Mouse (Mus musculus): ENCODE results near the gene Olfr850. TPM values are rescaled to one million over a fixed set of nuclear protein-coding genes. Genes with fewer than 3 reads are reported as not detected.

Gene Olfr850
- polyA plus RNA-seq (2012; rRNA removed; ENCODE audit: low replicate concordance), result not detected in 2 replicates

DNA sequence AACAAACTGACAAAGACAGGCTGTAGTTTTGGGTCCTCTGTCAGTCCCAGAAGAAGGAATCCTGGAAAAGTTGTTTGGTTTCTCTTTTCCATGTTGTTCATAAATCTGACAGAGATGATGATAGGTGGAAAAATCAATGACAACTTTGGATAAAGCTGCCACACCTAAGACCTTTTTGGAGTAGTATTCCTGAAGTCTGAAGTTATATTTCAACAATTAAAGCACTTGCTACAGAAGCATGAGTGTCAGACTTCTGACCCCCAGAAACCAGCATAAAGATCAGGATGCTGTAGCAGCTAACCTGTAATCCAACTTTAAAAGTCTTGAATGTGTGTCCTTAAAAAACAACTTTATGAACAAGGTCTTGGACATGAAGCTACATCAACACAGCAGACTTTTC, at the start of gene Olfr850:
Olfr850 (minus strand) TSS at position 101 of the 400 bp plus-strand sequence.

DNA sequence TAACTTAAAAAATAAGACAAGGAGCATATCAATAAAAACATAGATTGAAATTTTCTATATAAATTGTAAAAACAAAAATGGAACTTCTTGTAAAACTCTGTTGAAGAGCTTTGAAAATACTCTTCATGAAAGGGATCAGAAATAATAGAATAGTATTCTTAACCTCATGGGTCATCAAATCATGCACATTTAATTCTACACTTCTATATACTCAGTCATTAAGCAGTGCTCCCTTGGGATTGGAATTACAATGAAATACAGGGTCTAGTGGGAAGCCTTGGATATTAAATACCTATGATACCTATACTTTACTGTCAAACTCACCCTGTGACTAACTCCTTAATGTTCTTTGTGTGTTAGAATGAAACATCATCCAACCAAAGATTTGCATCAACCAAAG, 14.9 kb upstream of the Olfr850 start, which contains the start of gene Olfr851:
Olfr851 (plus strand) TSS at position 301 of the 400 bp plus-strand sequence.

DNA sequence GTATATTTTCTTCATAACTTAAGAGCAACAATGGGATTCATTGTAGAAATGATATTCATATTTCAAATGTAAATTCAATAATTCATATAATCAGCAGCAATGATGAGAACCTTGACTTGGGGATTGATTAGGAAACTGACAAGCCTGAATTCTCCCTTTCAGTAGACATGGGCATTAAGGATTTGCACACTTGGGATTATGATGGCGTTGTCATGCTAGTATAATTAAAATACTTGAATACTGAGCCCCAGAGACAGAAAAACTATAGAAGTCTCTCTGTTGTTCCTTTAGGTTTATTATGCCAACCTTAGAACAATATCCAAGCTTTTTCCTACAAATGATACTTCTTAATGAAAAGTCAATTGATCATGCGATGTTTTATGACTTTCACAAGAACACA, 38.1 kb downstream of the Olfr850 start, which contains the start of gene Olfr849:
Olfr849 (plus strand) TSS at position 301 of the 400 bp plus-strand sequence.

Other genes with a start within 250 kb of the Olfr850 start
- not detected in 2 replicates for gene Olfr843, start 226.3 kb downstream of the Olfr850 start, polyA plus RNA-seq (2012; rRNA removed; ENCODE audit: low replicate concordance)
- gene Olfr844, start 161.9 kb downstream of the Olfr850 start, polyA plus RNA-seq (2012; rRNA removed; ENCODE audit: low replicate concordance), result not detected in 2 replicates
- not detected in 2 replicates for gene Olfr845, start 141.8 kb downstream of the Olfr850 start, polyA plus RNA-seq (2012; rRNA removed; ENCODE audit: low replicate concordance)
- gene Olfr846, start 114.2 kb downstream of the Olfr850 start, polyA plus RNA-seq (2012; rRNA removed; ENCODE audit: low replicate concordance), result not detected in 2 replicates
- not detected in 2 replicates for gene Olfr847, start 99.6 kb downstream of the Olfr850 start, polyA plus RNA-seq (2012; rRNA removed; ENCODE audit: low replicate concordance)
- gene Olfr849, start 38.0 kb downstream of the Olfr850 start, polyA plus RNA-seq (2012; rRNA removed; ENCODE audit: low replicate concordance), result not detected in 2 replicates
- not detected in 2 replicates for gene Olfr851, start 15.0 kb upstream of the Olfr850 start, polyA plus RNA-seq (2012; rRNA removed; ENCODE audit: low replicate concordance)
- not detected in 2 replicates for gene Olfr853, start 62.8 kb upstream of the Olfr850 start, polyA plus RNA-seq (2012; rRNA removed; ENCODE audit: low replicate concordance)
- not detected in 2 replicates for gene Olfr854, start 89.1 kb upstream of the Olfr850 start, polyA plus RNA-seq (2012; rRNA removed; ENCODE audit: low replicate concordance)
- not detected in 2 replicates for gene Olfr855, start 104.4 kb upstream of the Olfr850 start, polyA plus RNA-seq (2012; rRNA removed; ENCODE audit: low replicate concordance)
- gene Zfp317, start 143.9 kb upstream of the Olfr850 start, polyA plus RNA-seq (2012; rRNA removed; ENCODE audit: low replicate concordance), result 7.9 and 16.4 TPM in 2 replicates
- 0.17 TPM in 1 of 2 replicates, not detected in the other for gene Olfr857, start 231.2 kb upstream of the Olfr850 start, polyA plus RNA-seq (2012; rRNA removed; ENCODE audit: low replicate concordance)